Mouse (Mus musculus): Measurements from ENCODE around the gene Nsun2. TPM values are rescaled to one million over a fixed set of nuclear protein-coding genes. Genes with fewer than 3 reads are reported as not detected.

Gene Nsun2
- total RNA-seq, 1 experiment from 2014 or later: 209 TPM

GRCm38 (mm10) chr13:69523444-69524157 is 9.9 kb upstream of the Nsun2 start:
- no peak for ATAC-seq (replicated peaks; ENCODE audit: low read depth, poor library complexity, severe bottlenecking)

GRCm38 (mm10) chr13:69524158-69524530 is 9.4 kb upstream of the Nsun2 start:
- ATAC-seq (replicated peaks; ENCODE audit: low read depth, poor library complexity, severe bottlenecking): no peak

- 0 out of 2 replicates have a peak, but pooled peaks have one; percentile 33 for ATAC-seq (replicated peaks; ENCODE audit: low read depth, poor library complexity, severe bottlenecking)
Measured at GRCm38 (mm10) chr13:69525867-69526266, 7.7 kb upstream of the Nsun2 start.

- no peak for ATAC-seq (replicated peaks; ENCODE audit: low read depth, poor library complexity, severe bottlenecking)
Measured at GRCm38 (mm10) chr13:69528531-69528930, 5.0 kb upstream of the Nsun2 start.

GRCm38 (mm10) chr13:69530156-69530555 is 3.4 kb upstream of the Nsun2 start:
- ATAC-seq (replicated peaks; ENCODE audit: low read depth, poor library complexity, severe bottlenecking): no peak

- ATAC-seq (replicated peaks; ENCODE audit: low read depth, poor library complexity, severe bottlenecking): no peak
Measured at GRCm38 (mm10) chr13:69530951-69531350, 2.6 kb upstream of the Nsun2 start.

GRCm38 (mm10) chr13:69531431-69531830 is 2.1 kb upstream of the Nsun2 start:
- ATAC-seq (replicated peaks; ENCODE audit: low read depth, poor library complexity, severe bottlenecking): no peak

GRCm38 (mm10) chr13:69532101-69532892 is 1.2 kb upstream of the Nsun2 start:
- ATAC-seq (replicated peaks; ENCODE audit: low read depth, poor library complexity, severe bottlenecking): no peak

GRCm38 (mm10) chr13:69532893-69533404 is 597 bp upstream of the Nsun2 start:
- ATAC-seq (replicated peaks; ENCODE audit: low read depth, poor library complexity, severe bottlenecking): peak; percentile 9

- ATAC-seq (replicated peaks; ENCODE audit: low read depth, poor library complexity, severe bottlenecking): peak; percentile 51
Measured at GRCm38 (mm10) chr13:69534334-69534653, 748 bp downstream of the Nsun2 start, which contains the start of gene Tent4a. Gene Tent4a, minus strand, starts transcription at chr13:69534617.

- ATAC-seq (replicated peaks; ENCODE audit: low read depth, poor library complexity, severe bottlenecking): peak; percentile 68
Measured at GRCm38 (mm10) chr13:69534654-69535551, 1.4 kb downstream of the Nsun2 start.

GRCm38 (mm10) chr13:69536021-69536420 is 2.5 kb downstream of the Nsun2 start:
- no peak for ATAC-seq (replicated peaks; ENCODE audit: low read depth, poor library complexity, severe bottlenecking)

GRCm38 (mm10) chr13:69537366-69537765 is 3.8 kb downstream of the Nsun2 start:
- no peak for ATAC-seq (replicated peaks; ENCODE audit: low read depth, poor library complexity, severe bottlenecking)

- no peak for ATAC-seq (replicated peaks; ENCODE audit: low read depth, poor library complexity, severe bottlenecking)
Measured at GRCm38 (mm10) chr13:69538327-69538726, 4.8 kb downstream of the Nsun2 start.

GRCm38 (mm10) chr13:69541209-69541608 is 7.7 kb downstream of the Nsun2 start:
- ATAC-seq (replicated peaks; ENCODE audit: low read depth, poor library complexity, severe bottlenecking): no peak

- ATAC-seq (replicated peaks; ENCODE audit: low read depth, poor library complexity, severe bottlenecking): no peak
Measured at GRCm38 (mm10) chr13:69541776-69542175, 8.2 kb downstream of the Nsun2 start.

GRCm38 (mm10) chr13:69542571-69543352 is 9.2 kb downstream of the Nsun2 start:
- no peak for ATAC-seq (replicated peaks; ENCODE audit: low read depth, poor library complexity, severe bottlenecking)

GRCm38 (mm10) chr13:69543595-69543994 is 10.0 kb downstream of the Nsun2 start:
- ATAC-seq (replicated peaks; ENCODE audit: low read depth, poor library complexity, severe bottlenecking): no peak

- ATAC-seq (replicated peaks; ENCODE audit: low read depth, poor library complexity, severe bottlenecking): peak; percentile 88
Measured at GRCm38 (mm10) chr13:69545019-69545418, 11.5 kb downstream of the Nsun2 start.

All from common myeloid progenitor, adult 5-6 weeks (primary cell).